Mouse (Mus musculus) ES-Bruce4 (cell line): ENCODE data around the gene Plekhm3. TPM values are rescaled to one million over a fixed set of nuclear protein-coding genes. Genes with fewer than 3 reads are reported as not detected.

ENCODE experiments used
- H3K27ac ChIP-seq: 2 replicates; pipeline ENCODE4 v1.5.1; 2012; ENCODE audit warnings: low read length, inconsistent platforms; ENCODE audit not compliant: insufficient read depth
- H3K27me3 ChIP-seq: 2 replicates; pipeline ENCODE4 v1.6.1; 2012; ENCODE audit warnings: mild to moderate bottlenecking, low read length, inconsistent platforms; ENCODE audit not compliant: control insufficient read depth, poor library complexity, insufficient read depth, severe bottlenecking
- H3K36me3 ChIP-seq: 2 replicates; pipeline ENCODE4 v1.6.1; 2012; ENCODE audit warnings: inconsistent platforms, mild to moderate bottlenecking, low read length, moderate library complexity; ENCODE audit not compliant: control insufficient read depth, poor library complexity, insufficient read depth, severe bottlenecking
- H3K4me1 ChIP-seq: one replicate; pipeline ENCODE4 v1.8.1; 2011; ENCODE audit warnings: low read length; ENCODE audit not compliant: control insufficient read depth, insufficient read depth
- H3K4me3 ChIP-seq: 2 replicates; pipeline ENCODE4 v1.5.1; 2011; ENCODE audit warnings: low read depth, mild to moderate bottlenecking, low read length
- H3K9ac ChIP-seq: 2 replicates; pipeline ENCODE4 v1.6.1; 2012; ENCODE audit warnings: low read depth, mild to moderate bottlenecking, inconsistent platforms; ENCODE audit not compliant: poor library complexity, severe bottlenecking
- H3K9me3 ChIP-seq: replicated peaks from 2 replicates; pipeline ENCODE4 v1.6.1; 2012; ENCODE audit warnings: mild to moderate bottlenecking, low read length, inconsistent platforms; ENCODE audit not compliant: control insufficient read depth, poor library complexity, insufficient read depth, severe bottlenecking
- CTCF ChIP-seq: IDR thresholded peaks from one replicate; pipeline ENCODE4 v1.8.1; 2011; ENCODE audit warnings: low read depth, low read length
- EP300 ChIP-seq: IDR thresholded peaks from 2 replicates; pipeline ENCODE4 v1.6.1; 2011; ENCODE audit warnings: low read depth, low read length; ENCODE audit not compliant: insufficient read depth
- POLR2A ChIP-seq: IDR thresholded peaks from one replicate; pipeline ENCODE4 v1.8.1; 2011; ENCODE audit warnings: low read length; ENCODE audit not compliant: insufficient read depth
- polyA plus RNA-seq: library from polyadenylated mRNA; stranded (reverse); fragments of >200 nt; gene quantifications from 2 replicates; pipeline ENCODE4 v1.2.4, GENCODE M21; 2011; ENCODE audit warnings: low read depth; ENCODE audit not compliant: missing spikeins, insufficient read depth, insufficient read length

Gene Plekhm3
- polyA plus RNA-seq, 1 experiment, result 9.5 TPM

GRCm38 (mm10) chr1:64897485-64897884 is 59.1 kb downstream of the Plekhm3 start:
- TF ChIP-seq POLR2A (no peak), CTCF (no peak), EP300 (no peak)
- H3K9ac ChIP-seq, result no peak overlapping the region
- H3K4me1 ChIP-seq, result no peaks in the 10 kb centered on the region
- H3K4me3 ChIP-seq, result no peak overlapping the region
- no peaks in the 10 kb centered on the region for H3K36me3 ChIP-seq
- no peaks in the 10 kb centered on the region for H3K9me3 ChIP-seq
- H3K27me3 ChIP-seq, result no peaks in the 10 kb centered on the region
- H3K27ac ChIP-seq, result no peak overlapping the region

- Histone ChIP-seq H3K27ac (no peak overlapping the region), H3K9me3 (no peaks in the 10 kb centered on the region), H3K4me1 (no peaks in the 10 kb centered on the region), H3K27me3 (no peaks in the 10 kb centered on the region), H3K9ac (no peak overlapping the region), H3K36me3 (no peaks in the 10 kb centered on the region), H3K4me3 (no peak overlapping the region)
- TF ChIP-seq POLR2A (no peak), EP300 (no peak)
Measured at GRCm38 (mm10) chr1:64893806-64894205, 62.8 kb downstream of the Plekhm3 start.

- TF ChIP-seq EP300 (no peak), CTCF (no peak), POLR2A (no peak)
Measured at GRCm38 (mm10) chr1:64891332-64891731, 65.3 kb downstream of the Plekhm3 start.

GRCm38 (mm10) chr1:64887502-64888203 is 69.0 kb downstream of the Plekhm3 start:
- no peaks in the 10 kb centered on the region for H3K27me3 ChIP-seq
- H3K9ac ChIP-seq, result no peak overlapping the region
- no peak overlapping the region for H3K27ac ChIP-seq
- peaks cover 2% of the 10 kb centered on the region for H3K4me1 ChIP-seq
- TF ChIP-seq POLR2A (no peak), CTCF (no peak)
- H3K36me3 ChIP-seq, result no peaks in the 10 kb centered on the region
- H3K9me3 ChIP-seq, result no peaks in the 10 kb centered on the region
- H3K4me3 ChIP-seq, result no peak overlapping the region

More at GRCm38 (mm10) chr1:64891332-64891731, 65.3 kb downstream of the Plekhm3 start:
- Histone ChIP-seq H3K9ac (no peak overlapping the region), H3K36me3 (no peaks in the 10 kb centered on the region), H3K27me3 (no peaks in the 10 kb centered on the region), H3K4me3 (no peak overlapping the region), H3K27ac (no peak overlapping the region), H3K9me3 (no peaks in the 10 kb centered on the region), H3K4me1 (no peaks in the 10 kb centered on the region)

- Histone ChIP-seq H3K27ac (no peak overlapping the region), H3K36me3 (no peaks in the 10 kb centered on the region), H3K9ac (no peak overlapping the region), H3K4me1 (peaks cover 2% of the 10 kb centered on the region), H3K9me3 (no peaks in the 10 kb centered on the region), H3K27me3 (no peaks in the 10 kb centered on the region), H3K4me3 (no peak overlapping the region)
- TF ChIP-seq EP300 (no peak), CTCF (no peak), POLR2A (no peak)
Measured at GRCm38 (mm10) chr1:64886718-64887117, 69.9 kb downstream of the Plekhm3 start.

GRCm38 (mm10) chr1:64885328-64885727 is 71.3 kb downstream of the Plekhm3 start:
- TF ChIP-seq POLR2A, result no peak
- TF ChIP-seq EP300, result no peak
- no peak for TF ChIP-seq CTCF
- H3K4me1 ChIP-seq, result peaks cover 2% of the 10 kb centered on the region

More at GRCm38 (mm10) chr1:64885328-64885727, 71.3 kb downstream of the Plekhm3 start:
- no peak overlapping the region for H3K4me3 ChIP-seq
- no peaks in the 10 kb centered on the region for H3K9me3 ChIP-seq
- H3K27ac ChIP-seq, result 0 out of 2 replicates have a peak overlapping the region, but pooled peaks have one; percentile 44
- H3K36me3 ChIP-seq, result no peaks in the 10 kb centered on the region
- H3K27me3 ChIP-seq, result no peaks in the 10 kb centered on the region
- H3K9ac ChIP-seq, result no peak overlapping the region
